Mouse (Mus musculus): ENCODE results near the gene Casz1. TPM values are rescaled to one million over a fixed set of nuclear protein-coding genes. Genes with fewer than 3 reads are reported as not detected.
A peak's percentile ranks its signal among the peaks of the same experiment; 100 is the strongest.

The Casz1 gene
- polyA plus RNA-seq, 1 experiment from 2014 or later: 7.3 TPM

DNA sequence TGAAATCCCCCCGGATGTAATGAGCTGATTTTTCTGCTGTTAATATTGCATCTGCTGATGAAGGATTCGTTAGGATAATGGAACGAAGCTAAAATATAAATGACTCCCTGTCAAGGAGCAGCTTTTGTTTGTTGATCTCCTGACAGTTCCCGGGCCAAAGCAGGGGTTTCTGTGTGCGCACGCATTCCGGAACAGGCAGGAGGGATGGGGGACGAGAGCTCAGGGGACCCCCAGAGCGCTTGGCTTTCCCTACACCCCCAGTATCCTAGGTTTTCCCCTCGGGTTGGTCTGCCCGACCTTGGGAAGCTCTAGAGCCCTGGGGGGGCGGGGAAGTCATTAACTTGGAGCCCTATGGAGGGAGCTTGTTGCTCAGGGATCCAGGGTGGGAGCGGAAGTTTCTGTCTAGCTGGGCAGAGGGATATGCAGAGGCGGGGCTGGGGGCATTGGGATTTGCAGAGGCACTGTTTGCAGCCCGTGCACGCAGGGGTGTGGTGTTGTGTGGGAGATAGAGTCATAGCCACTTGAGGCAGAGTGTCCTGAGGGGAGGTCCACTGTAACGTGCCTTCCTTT is 78.2 kb downstream of the Casz1 start:
- no peaks in the 10 kb centered on the region for H3K36me3 ChIP-seq (ENCODE audit: control insufficient read depth, insufficient read depth, low read length)
- 15% methylated on average over 17 of the region's 17 CpGs for WGBS
- no peaks in the 10 kb centered on the region for H3K9me3 ChIP-seq (ENCODE audit: control insufficient read depth, low read length)
- peak overlapping the region; percentile 50 for H3K4me2 ChIP-seq (ENCODE audit: low read depth, low read length)
- H3K27ac ChIP-seq (ENCODE audit: low read length): no peak overlapping the region
- peaks cover 4% of the 10 kb centered on the region for H3K27me3 ChIP-seq (ENCODE audit: control insufficient read depth, insufficient read depth, low read depth, low read length)
- H3K9ac ChIP-seq (ENCODE audit: low read length): peak overlapping the region; percentile 56; the same call in 1 of the 2 replicates
- H3K4me3 ChIP-seq (ENCODE audit: low read length): peak overlapping the region; percentile 16; the same call in 1 of the 2 replicates
- peak; percentile 30; the same call in 1 of the 2 replicates for ATAC-seq (ENCODE audit: low read depth)
- H3K4me1 ChIP-seq (replicated peaks; ENCODE audit: control insufficient read depth, insufficient read depth, low read length): peaks cover 26% of the 10 kb centered on the region

DNA sequence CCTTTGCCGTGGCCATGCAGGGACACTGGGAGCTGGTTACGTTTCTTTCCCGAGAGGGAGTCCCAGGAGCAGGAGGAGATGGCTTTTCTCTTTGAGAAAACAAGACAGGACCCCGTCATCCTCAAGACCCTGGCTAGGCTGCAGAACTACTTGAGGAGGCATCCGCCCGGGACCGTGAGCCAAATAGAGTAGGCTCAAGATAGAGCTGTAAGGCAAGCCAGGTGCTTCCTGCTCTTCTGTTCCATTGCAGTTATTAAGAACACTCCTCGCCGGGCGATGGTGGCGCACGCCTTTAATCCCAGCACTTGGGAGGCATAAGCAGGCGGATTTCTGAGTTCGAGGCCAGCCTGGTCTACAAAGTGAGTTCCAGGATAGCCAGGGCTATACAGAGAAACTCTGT is 80.4 kb downstream of the Casz1 start:
- H3K36me3 ChIP-seq (ENCODE audit: control insufficient read depth, insufficient read depth, low read length): no peaks in the 10 kb centered on the region
- 66% methylated on average over 14 of the region's 14 CpGs for whole genome bisulfite sequencing
- H3K27ac ChIP-seq (ENCODE audit: low read length): no peak overlapping the region
- H3K4me3 ChIP-seq (ENCODE audit: low read length): no peak overlapping the region
- H3K27me3 ChIP-seq (ENCODE audit: control insufficient read depth, insufficient read depth, low read depth, low read length): peaks cover 9% of the 10 kb centered on the region
- H3K9me3 ChIP-seq (ENCODE audit: control insufficient read depth, low read length): no peaks in the 10 kb centered on the region
- peaks cover 20% of the 10 kb centered on the region for H3K4me1 ChIP-seq (replicated peaks; ENCODE audit: control insufficient read depth, insufficient read depth, low read length)
- ATAC-seq (ENCODE audit: low read depth): no peak
- H3K9ac ChIP-seq (ENCODE audit: low read length): no peak overlapping the region
- H3K4me2 ChIP-seq (ENCODE audit: low read depth, low read length): no peak overlapping the region

- H3K9me3 ChIP-seq (ENCODE audit: control insufficient read depth, low read length): no peaks in the 10 kb centered on the region
- H3K4me1 ChIP-seq (replicated peaks; ENCODE audit: control insufficient read depth, insufficient read depth, low read length): peaks cover 20% of the 10 kb centered on the region
- H3K4me3 ChIP-seq (ENCODE audit: low read length): no peak overlapping the region
- H3K4me2 ChIP-seq (ENCODE audit: low read depth, low read length): no peak overlapping the region
- no peak for ATAC-seq (ENCODE audit: low read depth)
- no peak overlapping the region for H3K9ac ChIP-seq (ENCODE audit: low read length)
- WGBS: 23% methylated on average over 10 of the region's 10 CpGs
- peaks cover 15% of the 10 kb centered on the region for H3K27me3 ChIP-seq (ENCODE audit: control insufficient read depth, insufficient read depth, low read depth, low read length)
- H3K27ac ChIP-seq (ENCODE audit: low read length): no peak overlapping the region
- H3K36me3 ChIP-seq (ENCODE audit: control insufficient read depth, insufficient read depth, low read length): no peaks in the 10 kb centered on the region
Measured at GRCm38 (mm10) chr4:148885401-148885800, 81.2 kb downstream of the Casz1 start.

GRCm38 (mm10) chr4:148885921-148886540 is 81.8 kb downstream of the Casz1 start:
- no peak overlapping the region for H3K9ac ChIP-seq (ENCODE audit: low read length)
- no peaks in the 10 kb centered on the region for H3K36me3 ChIP-seq (ENCODE audit: control insufficient read depth, insufficient read depth, low read length)
- no peak overlapping the region for H3K4me3 ChIP-seq (ENCODE audit: low read length)
- ATAC-seq (ENCODE audit: low read depth): no peak
- no peak overlapping the region for H3K4me2 ChIP-seq (ENCODE audit: low read depth, low read length)
- peaks cover 18% of the 10 kb centered on the region for H3K27me3 ChIP-seq (ENCODE audit: control insufficient read depth, insufficient read depth, low read depth, low read length)
- H3K27ac ChIP-seq (ENCODE audit: low read length): no peak overlapping the region
- H3K9me3 ChIP-seq (ENCODE audit: control insufficient read depth, low read length): no peaks in the 10 kb centered on the region
- peaks cover 20% of the 10 kb centered on the region for H3K4me1 ChIP-seq (replicated peaks; ENCODE audit: control insufficient read depth, insufficient read depth, low read length)
- WGBS: 42% methylated on average over 9 of the region's 9 CpGs

- no peaks in the 10 kb centered on the region for H3K9me3 ChIP-seq (ENCODE audit: control insufficient read depth, low read length)
- peaks cover 15% of the 10 kb centered on the region for H3K27me3 ChIP-seq (ENCODE audit: control insufficient read depth, insufficient read depth, low read depth, low read length)
- no peaks in the 10 kb centered on the region for H3K36me3 ChIP-seq (ENCODE audit: control insufficient read depth, insufficient read depth, low read length)
- H3K4me3 ChIP-seq (ENCODE audit: low read length): no peak overlapping the region
- no peak overlapping the region for H3K4me2 ChIP-seq (ENCODE audit: low read depth, low read length)
- no peak overlapping the region for H3K27ac ChIP-seq (ENCODE audit: low read length)
- 41% methylated on average over 8 of the region's 8 CpGs for WGBS
- ATAC-seq (ENCODE audit: low read depth): no peak
- H3K9ac ChIP-seq (ENCODE audit: low read length): no peak overlapping the region
- H3K4me1 ChIP-seq (replicated peaks; ENCODE audit: control insufficient read depth, insufficient read depth, low read length): peaks cover 12% of the 10 kb centered on the region
Measured at GRCm38 (mm10) chr4:148888229-148888628, 84.0 kb downstream of the Casz1 start.

DNA sequence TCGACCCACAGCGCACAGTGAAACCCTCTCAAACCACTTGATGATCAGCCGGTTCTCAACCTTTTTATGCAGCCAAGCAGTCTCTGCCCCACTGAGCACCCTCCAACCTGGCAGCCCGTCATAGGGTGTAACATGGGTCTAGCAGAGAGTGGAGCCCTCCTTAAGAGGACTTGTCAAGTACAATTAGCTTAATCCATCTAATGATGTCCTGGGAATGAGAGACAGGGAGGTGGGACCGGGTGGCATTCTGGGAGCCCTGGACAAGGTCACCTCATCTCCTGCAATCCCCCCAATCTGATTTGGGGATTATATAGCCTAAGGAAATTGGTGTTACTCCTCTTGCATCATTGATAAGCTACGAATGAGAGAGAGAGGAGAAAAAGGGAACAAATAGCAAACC is 84.8 kb downstream of the Casz1 start:
- H3K4me1 ChIP-seq (replicated peaks; ENCODE audit: control insufficient read depth, insufficient read depth, low read length): peaks cover 12% of the 10 kb centered on the region
- H3K4me3 ChIP-seq (ENCODE audit: low read length): no peak overlapping the region
- H3K27ac ChIP-seq (ENCODE audit: low read length): no peak overlapping the region
- no peaks in the 10 kb centered on the region for H3K36me3 ChIP-seq (ENCODE audit: control insufficient read depth, insufficient read depth, low read length)
- H3K9me3 ChIP-seq (ENCODE audit: control insufficient read depth, low read length): no peaks in the 10 kb centered on the region
- H3K4me2 ChIP-seq (ENCODE audit: low read depth, low read length): no peak overlapping the region
- H3K27me3 ChIP-seq (ENCODE audit: control insufficient read depth, insufficient read depth, low read depth, low read length): peaks cover 15% of the 10 kb centered on the region
- no peak for ATAC-seq (ENCODE audit: low read depth)
- 69% methylated on average over 6 of the region's 6 CpGs for WGBS
- no peak overlapping the region for H3K9ac ChIP-seq (ENCODE audit: low read length)

- Histone ChIP-seq H3K9me3 (ENCODE audit: control insufficient read depth, low read length) (no peaks in the 10 kb centered on the region), H3K4me3 (ENCODE audit: low read length) (peak overlapping the region; percentile 42), H3K4me1 (replicated peaks; ENCODE audit: control insufficient read depth, insufficient read depth, low read length) (peaks cover 8% of the 10 kb centered on the region), H3K9ac (ENCODE audit: low read length) (no peak overlapping the region; the same call in 1 of the 2 replicates), H3K36me3 (ENCODE audit: control insufficient read depth, insufficient read depth, low read length) (no peaks in the 10 kb centered on the region), H3K4me2 (ENCODE audit: low read depth, low read length) (peak overlapping the region; percentile 67; the same call in 1 of the 2 replicates), H3K27ac (ENCODE audit: low read length) (no peak overlapping the region), H3K27me3 (ENCODE audit: control insufficient read depth, insufficient read depth, low read depth, low read length) (peaks cover 15% of the 10 kb centered on the region)
- no peak for ATAC-seq (ENCODE audit: low read depth)
- 56% methylated on average over 8 of the region's 8 CpGs for WGBS
Measured at GRCm38 (mm10) chr4:148890442-148890841, 86.2 kb downstream of the Casz1 start.

DNA sequence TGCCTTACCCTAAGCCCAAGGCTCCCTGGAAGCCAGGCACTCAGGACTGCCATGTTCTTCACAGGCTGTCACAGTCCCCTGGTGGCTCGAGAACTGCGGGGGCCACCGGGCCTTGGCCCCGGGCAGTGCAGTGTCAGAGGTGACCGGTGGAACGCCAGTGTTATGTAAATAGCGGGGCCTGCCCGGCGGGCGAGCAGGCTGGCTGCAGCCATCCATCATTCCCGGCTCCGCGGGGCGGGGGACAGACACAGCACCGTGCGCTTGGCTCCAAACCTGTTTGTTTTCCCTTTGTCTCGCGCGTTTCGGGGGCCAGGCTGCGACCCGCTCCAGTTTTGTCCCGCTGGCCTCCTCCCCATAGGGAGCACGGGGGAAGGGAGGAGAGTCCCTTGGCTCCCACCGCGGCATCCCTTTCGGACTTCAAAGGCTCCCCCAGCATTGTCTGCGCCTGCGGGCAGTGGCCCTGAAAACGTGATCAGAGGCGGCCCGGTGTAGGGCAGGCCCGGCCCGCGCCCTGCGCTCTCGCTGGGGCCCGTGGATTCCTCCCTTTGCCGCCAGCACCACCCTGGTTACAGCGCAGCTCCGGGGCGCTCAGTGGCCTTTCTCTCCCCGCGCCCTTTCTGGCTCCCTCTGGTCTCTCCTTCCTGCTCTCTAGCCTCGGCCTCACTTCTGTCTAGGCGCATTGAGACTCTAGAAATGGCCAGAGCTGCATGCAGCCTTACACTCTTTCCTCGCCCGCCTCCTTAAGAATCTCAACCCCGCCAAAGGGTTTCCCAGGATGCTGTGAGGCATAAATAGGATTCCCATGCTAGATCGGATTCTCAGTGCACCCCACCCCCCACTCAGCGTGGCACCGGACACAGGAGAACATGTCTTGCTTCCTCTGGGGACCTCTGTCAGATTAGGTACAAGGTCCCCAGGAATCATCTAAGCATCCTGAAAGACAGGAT is 86.9 kb downstream of the Casz1 start:
- WGBS: 9% methylated on average over 49 of the region's 52 CpGs
- Histone ChIP-seq H3K27ac (ENCODE audit: low read length) (no peak overlapping the region), H3K36me3 (ENCODE audit: control insufficient read depth, insufficient read depth, low read length) (no peaks in the 10 kb centered on the region), H3K9me3 (ENCODE audit: control insufficient read depth, low read length) (no peaks in the 10 kb centered on the region), H3K4me1 (replicated peaks; ENCODE audit: control insufficient read depth, insufficient read depth, low read length) (peaks cover 7% of the 10 kb centered on the region), H3K27me3 (ENCODE audit: control insufficient read depth, insufficient read depth, low read depth, low read length) (peaks cover 15% of the 10 kb centered on the region), H3K4me3 (ENCODE audit: low read length) (peak overlapping the region; percentile 42), H3K4me2 (ENCODE audit: low read depth, low read length) (peak overlapping the region; percentile 67), H3K9ac (ENCODE audit: low read length) (peak overlapping the region; percentile 61)
- ATAC-seq (ENCODE audit: low read depth): peak; percentile 67

- peaks cover 8% of the 10 kb centered on the region for H3K27me3 ChIP-seq (ENCODE audit: control insufficient read depth, insufficient read depth, low read depth, low read length)
- H3K9ac ChIP-seq (ENCODE audit: low read length): no peak overlapping the region
- H3K4me1 ChIP-seq (replicated peaks; ENCODE audit: control insufficient read depth, insufficient read depth, low read length): peaks cover 5% of the 10 kb centered on the region
- no peaks in the 10 kb centered on the region for H3K9me3 ChIP-seq (ENCODE audit: control insufficient read depth, low read length)
- no peak overlapping the region for H3K4me3 ChIP-seq (ENCODE audit: low read length)
- 64% methylated on average over 6 of the region's 6 CpGs for WGBS
- no peak overlapping the region for H3K4me2 ChIP-seq (ENCODE audit: low read depth, low read length)
- no peak for ATAC-seq (ENCODE audit: low read depth)
- H3K27ac ChIP-seq (ENCODE audit: low read length): no peak overlapping the region
- no peaks in the 10 kb centered on the region for H3K36me3 ChIP-seq (ENCODE audit: control insufficient read depth, insufficient read depth, low read length)
Measured at GRCm38 (mm10) chr4:148896125-148896524, 91.9 kb downstream of the Casz1 start.

All from lung, embryonic 16.5 days (tissue).